Mouse (Mus musculus) monocyte, adult 2 months (primary cell): ENCODE results near the gene Vamp4.

Experiments
- DNase-seq, 2 experiments: peaks; one replicate each; pipeline ENCODE4 v3.0.0; 2022; ENCODE audit warnings: low spot score in 2 of 2, low read depth in 1 of 2

The Vamp4 gene

DNA sequence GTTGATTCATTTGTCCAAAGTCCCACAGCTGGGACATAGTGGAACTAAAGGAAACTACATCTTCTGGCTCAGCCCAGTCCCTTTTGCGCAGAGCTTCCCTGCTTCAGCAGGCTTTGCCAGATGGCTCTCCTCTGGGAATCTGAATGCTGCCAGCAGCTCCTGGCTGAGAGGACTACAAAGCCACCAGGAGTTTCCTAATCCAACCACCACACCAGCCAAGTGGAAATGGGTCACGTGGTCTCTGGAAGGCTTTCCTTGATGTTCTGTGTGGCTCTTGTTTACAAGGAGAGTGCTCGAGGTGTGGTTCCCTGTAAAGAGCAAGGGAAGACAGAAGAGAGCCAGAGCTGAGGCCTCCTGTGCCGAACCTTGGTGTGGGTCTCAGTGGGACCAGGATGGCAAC is 73.4 kb downstream of the Vamp4 start:
- no peak for DNase-seq

DNA sequence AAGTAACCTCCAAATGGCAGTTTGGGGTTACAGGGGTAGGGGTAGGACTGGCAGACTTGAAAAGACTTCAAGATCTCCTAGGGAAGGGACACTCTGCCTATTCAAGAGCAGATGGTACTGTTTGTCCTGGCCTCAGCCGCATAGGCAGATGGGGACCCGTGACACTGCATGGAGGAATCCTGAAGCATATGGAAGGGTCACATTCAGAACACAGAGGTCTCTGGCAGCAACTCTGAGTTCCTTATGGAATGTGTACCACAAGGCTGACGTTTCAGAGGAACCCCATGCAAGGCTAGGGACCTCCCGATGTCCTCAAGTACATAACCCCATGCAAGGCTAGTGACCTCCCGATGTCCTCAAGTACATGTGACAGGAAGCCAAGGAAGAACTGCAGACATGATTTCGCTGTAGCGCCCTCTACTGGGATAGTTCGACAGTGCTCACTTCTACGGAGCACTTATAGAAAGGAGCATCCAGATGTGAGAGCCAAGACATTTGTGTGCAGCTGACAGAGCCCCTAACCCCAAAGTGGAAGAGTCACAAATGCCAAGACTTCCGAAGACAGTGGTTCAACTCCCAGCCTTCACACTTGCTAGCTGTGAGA is 75.9 kb downstream of the Vamp4 start:
- DNase-seq, result no peak

GRCm38 (mm10) chr1:162648416-162648815 is 78.1 kb downstream of the Vamp4 start:
- DNase-seq, result no peak
